Mouse (Mus musculus): ENCODE data around the gene Gm45716. TPM values are rescaled to one million over a fixed set of nuclear protein-coding genes. Genes with fewer than 3 reads are reported as not detected.

Gm45716 gene
- 20.1 and 22.0 TPM in 2 replicates for polyA plus RNA-seq (2015; fragmentation: Nextera tagmentation; extraction: Ambion mirVana)

DNA sequence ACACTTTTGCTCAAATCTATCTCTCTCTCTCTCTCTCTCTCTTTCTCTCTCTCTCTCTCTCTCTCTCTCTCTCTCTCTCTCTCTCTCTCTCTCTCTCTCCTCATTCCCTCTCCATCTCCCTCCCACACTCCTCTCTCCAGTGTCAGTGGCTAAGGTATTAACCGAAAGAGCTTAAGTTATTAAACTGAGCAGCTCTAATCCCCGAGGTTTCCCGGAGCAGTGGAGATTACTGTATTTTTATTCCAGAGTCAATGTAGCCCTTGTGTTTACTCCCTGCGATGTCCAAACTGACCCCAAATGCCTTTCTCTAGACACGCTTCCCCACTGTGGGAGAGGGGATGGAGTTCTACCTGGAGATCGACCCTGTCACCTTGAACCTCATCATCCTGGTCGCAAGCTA is at the start of gene Gm45716:
Gm45716 (plus strand) TSS at position 243 of the 400 bp plus-strand sequence.
- no peaks in the 10 kb centered on the region for H3K9me3 ChIP-seq
- WGBS = 90% methylated on average over 7 of the region's 7 CpGs
- no peak within 1 kb of the TSS for H3K27ac ChIP-seq (replicated peaks)
- no peak within 1 kb of the TSS for H3K4me2 ChIP-seq
- no peaks in the 10 kb centered on the region for H3K36me3 ChIP-seq
- H3K4me1 ChIP-seq (replicated peaks) = no peaks in the 10 kb centered on the region
- H3K27me3 ChIP-seq = no peaks in the 10 kb centered on the region
- H3K4me3 ChIP-seq = no peak within 1 kb of the TSS
- no peak for ATAC-seq (ENCODE audit: low FRiP score, low read depth)
- H3K9ac ChIP-seq = no peak within 1 kb of the TSS

- no peak overlapping the region for H3K4me3 ChIP-seq
- no peak overlapping the region for H3K9ac ChIP-seq
- H3K9me3 ChIP-seq = no peaks in the 10 kb centered on the region
- WGBS = 21% methylated on average over 4 of the region's 4 CpGs
- peak overlapping the region; percentile 27; the same call in 1 of the 2 replicates for H3K27ac ChIP-seq (replicated peaks)
- H3K27me3 ChIP-seq = no peaks in the 10 kb centered on the region
- peaks cover 12% of the 10 kb centered on the region for H3K4me1 ChIP-seq (replicated peaks)
- H3K36me3 ChIP-seq = no peaks in the 10 kb centered on the region
- H3K4me2 ChIP-seq = 0 out of 2 replicates have a peak overlapping the region, but pooled peaks have one; percentile 20
- ATAC-seq (ENCODE audit: low FRiP score, low read depth) = peak; percentile 54; the same call in 1 of the 2 replicates
Observed at GRCm38 (mm10) chr11:90142393-90142792, 45.1 kb upstream of the Gm45716 start.

DNA sequence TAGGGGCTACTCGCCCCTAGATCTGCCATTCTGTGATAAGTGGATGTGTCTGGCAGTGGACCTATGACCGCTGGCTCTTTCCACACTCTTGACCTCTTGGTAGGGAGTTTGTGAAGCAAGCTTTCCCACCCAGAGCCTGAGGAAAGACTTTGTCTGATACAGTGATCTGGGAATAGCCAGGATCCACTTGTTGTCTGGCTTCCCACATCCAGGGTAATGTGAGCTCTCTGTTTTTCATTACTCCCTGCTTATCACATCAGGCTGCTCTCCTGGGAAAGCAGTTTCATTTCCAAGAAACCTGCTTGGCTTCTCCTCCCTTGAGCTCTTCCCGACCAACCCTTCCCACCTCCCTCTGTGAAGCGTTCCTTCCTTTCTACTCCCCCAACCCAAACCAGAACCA is 44.5 kb upstream of the Gm45716 start:
- peaks cover 12% of the 10 kb centered on the region for H3K4me1 ChIP-seq (replicated peaks)
- H3K4me2 ChIP-seq = no peak overlapping the region
- no peak overlapping the region for H3K9ac ChIP-seq
- no peak for ATAC-seq (ENCODE audit: low FRiP score, low read depth)
- H3K36me3 ChIP-seq = no peaks in the 10 kb centered on the region
- H3K27ac ChIP-seq (replicated peaks) = peak overlapping the region; percentile 27
- WGBS = 73% methylated on average over 4 of the region's 4 CpGs
- H3K9me3 ChIP-seq = no peaks in the 10 kb centered on the region
- no peak overlapping the region for H3K4me3 ChIP-seq
- H3K27me3 ChIP-seq = no peaks in the 10 kb centered on the region

- no peaks in the 10 kb centered on the region for H3K36me3 ChIP-seq
- peaks cover 12% of the 10 kb centered on the region for H3K4me1 ChIP-seq (replicated peaks)
- no peaks in the 10 kb centered on the region for H3K27me3 ChIP-seq
- no peak overlapping the region for H3K27ac ChIP-seq (replicated peaks)
- no peak overlapping the region for H3K9ac ChIP-seq
- WGBS = 95% methylated on average over 17 of the region's 17 CpGs
- H3K4me2 ChIP-seq = no peak overlapping the region
- H3K4me3 ChIP-seq = no peak overlapping the region
- no peak for ATAC-seq (ENCODE audit: low FRiP score, low read depth)
- no peaks in the 10 kb centered on the region for H3K9me3 ChIP-seq
Observed at GRCm38 (mm10) chr11:90146086-90146860, 41.2 kb upstream of the Gm45716 start.

DNA sequence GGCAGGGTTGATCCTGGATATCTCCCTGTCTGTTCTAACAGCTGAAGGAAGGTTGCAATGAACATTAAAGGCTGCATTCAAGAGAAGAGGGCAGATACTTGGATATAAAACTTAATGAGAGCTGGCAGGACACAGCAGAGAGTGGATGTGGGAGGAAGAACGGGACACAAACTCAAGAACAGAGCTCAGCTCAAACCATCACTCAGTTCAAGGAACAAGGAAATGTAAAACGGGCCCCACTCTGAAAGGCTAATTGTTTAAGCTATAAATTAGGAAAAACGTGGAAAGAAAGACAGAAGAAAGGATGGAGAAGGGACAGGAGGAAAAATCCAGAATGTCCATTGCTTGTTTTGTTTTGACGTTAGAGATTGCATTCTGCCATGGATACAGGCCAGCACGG is 32.4 kb upstream of the Gm45716 start:
- no peaks in the 10 kb centered on the region for H3K27me3 ChIP-seq
- WGBS = 25% methylated on average over 5 of the region's 5 CpGs
- no peak overlapping the region for H3K9ac ChIP-seq
- H3K4me2 ChIP-seq = no peak overlapping the region
- no peaks in the 10 kb centered on the region for H3K9me3 ChIP-seq
- H3K4me1 ChIP-seq (replicated peaks) = 0 out of 2 replicates have a peak, but pooled peaks cover 5% of the 10 kb centered on the region
- H3K27ac ChIP-seq (replicated peaks) = peak overlapping the region; percentile 58
- ATAC-seq (ENCODE audit: low FRiP score, low read depth) = no peak
- no peak overlapping the region for H3K4me3 ChIP-seq
- no peaks in the 10 kb centered on the region for H3K36me3 ChIP-seq

DNA sequence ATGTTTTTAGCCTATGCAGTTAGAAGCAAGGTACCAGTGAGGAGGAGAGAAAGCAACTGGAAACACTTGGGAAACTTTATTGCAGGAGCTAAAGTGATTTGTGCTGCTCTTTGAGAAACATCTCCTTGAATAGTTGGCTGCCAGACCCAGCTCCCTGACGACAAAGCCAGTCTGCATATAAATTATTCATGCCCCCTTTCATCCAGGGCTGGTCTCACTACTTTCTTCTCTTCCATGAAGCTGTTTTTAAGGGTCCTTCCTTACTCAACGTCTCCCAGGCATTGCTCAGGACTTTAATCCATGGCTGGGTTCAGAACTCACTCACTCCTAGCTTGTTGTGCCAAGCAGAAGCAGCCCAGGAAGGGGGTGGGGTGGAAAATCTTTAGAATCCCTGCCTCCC is 32.0 kb upstream of the Gm45716 start:
- Histone ChIP-seq H3K9me3 (no peaks in the 10 kb centered on the region), H3K27me3 (no peaks in the 10 kb centered on the region), H3K36me3 (no peaks in the 10 kb centered on the region), H3K4me2 (no peak overlapping the region), H3K4me1 (replicated peaks) (0 out of 2 replicates have a peak, but pooled peaks cover 5% of the 10 kb centered on the region), H3K4me3 (no peak overlapping the region), H3K9ac (no peak overlapping the region), H3K27ac (replicated peaks) (peak overlapping the region; percentile 58)
- ATAC-seq (ENCODE audit: low FRiP score, low read depth) = peak; percentile 66; the same call in 1 of the 2 replicates
- WGBS = 3% methylated on average over 2 of the region's 2 CpGs

- Histone ChIP-seq H3K27me3 (no peaks in the 10 kb centered on the region), H3K4me1 (replicated peaks) (no peaks in the 10 kb centered on the region), H3K4me3 (no peak overlapping the region), H3K9ac (no peak overlapping the region), H3K4me2 (no peak overlapping the region), H3K27ac (replicated peaks) (no peak overlapping the region), H3K9me3 (no peaks in the 10 kb centered on the region), H3K36me3 (no peaks in the 10 kb centered on the region)
- WGBS = 25% methylated on average over 6 of the region's 6 CpGs
- no peak for ATAC-seq (ENCODE audit: low FRiP score, low read depth)
Observed at GRCm38 (mm10) chr11:90167771-90168170, 19.7 kb upstream of the Gm45716 start.

GRCm38 (mm10) chr11:90168338-90169065 is 19.0 kb upstream of the Gm45716 start:
- Histone ChIP-seq H3K27me3 (no peaks in the 10 kb centered on the region), H3K27ac (replicated peaks) (no peak overlapping the region), H3K4me3 (no peak overlapping the region), H3K9ac (no peak overlapping the region), H3K4me1 (replicated peaks) (no peaks in the 10 kb centered on the region), H3K36me3 (no peaks in the 10 kb centered on the region), H3K9me3 (no peaks in the 10 kb centered on the region), H3K4me2 (no peak overlapping the region)
- 0 out of 2 replicates have a peak, but pooled peaks have one; percentile 11 for ATAC-seq (ENCODE audit: low FRiP score, low read depth)
- 86% methylated on average over 10 of the region's 10 CpGs for WGBS

- peak overlapping the region; percentile 26 for H3K4me3 ChIP-seq
- H3K4me2 ChIP-seq = peak overlapping the region; percentile 52
- H3K9ac ChIP-seq = no peak overlapping the region
- H3K9me3 ChIP-seq = no peaks in the 10 kb centered on the region
- H3K4me1 ChIP-seq (replicated peaks) = no peaks in the 10 kb centered on the region
- no peaks in the 10 kb centered on the region for H3K27me3 ChIP-seq
- peak; percentile 48 for ATAC-seq (ENCODE audit: low FRiP score, low read depth)
- H3K27ac ChIP-seq (replicated peaks) = no peak overlapping the region
- 50% methylated on average over 20 of the region's 20 CpGs for WGBS
- H3K36me3 ChIP-seq = no peaks in the 10 kb centered on the region
Observed at GRCm38 (mm10) chr11:90169200-90170013, 18.1 kb upstream of the Gm45716 start.

- WGBS = 1% methylated on average over 7 of the region's 7 CpGs
- Histone ChIP-seq H3K27ac (replicated peaks) (no peak overlapping the region), H3K9ac (no peak overlapping the region), H3K4me2 (peak overlapping the region; percentile 52), H3K4me3 (peak overlapping the region; percentile 26), H3K4me1 (replicated peaks) (no peaks in the 10 kb centered on the region), H3K9me3 (no peaks in the 10 kb centered on the region), H3K27me3 (no peaks in the 10 kb centered on the region), H3K36me3 (no peaks in the 10 kb centered on the region)
- peak; percentile 91 for ATAC-seq (ENCODE audit: low FRiP score, low read depth)
Observed at GRCm38 (mm10) chr11:90170014-90170320, 17.5 kb upstream of the Gm45716 start.

GRCm38 (mm10) chr11:90172331-90172730 is 15.2 kb upstream of the Gm45716 start:
- no peak overlapping the region for H3K9ac ChIP-seq
- 92% methylated on average over 6 of the region's 6 CpGs for WGBS
- no peak overlapping the region for H3K4me2 ChIP-seq
- no peaks in the 10 kb centered on the region for H3K9me3 ChIP-seq
- H3K27me3 ChIP-seq = no peaks in the 10 kb centered on the region
- H3K4me3 ChIP-seq = no peak overlapping the region
- no peak overlapping the region for H3K27ac ChIP-seq (replicated peaks)
- no peak for ATAC-seq (ENCODE audit: low FRiP score, low read depth)
- no peaks in the 10 kb centered on the region for H3K4me1 ChIP-seq (replicated peaks)
- no peaks in the 10 kb centered on the region for H3K36me3 ChIP-seq
